Mouse (Mus musculus) cerebellum, adult 18-20 months (tissue): ENCODE measurements around the gene Trp53rkb.

Experiments used
- DNase-seq, 2 experiments: peaks; one replicate each; pipeline ENCODE4 v3.0.0; 2021

Trp53rkb gene

DNA sequence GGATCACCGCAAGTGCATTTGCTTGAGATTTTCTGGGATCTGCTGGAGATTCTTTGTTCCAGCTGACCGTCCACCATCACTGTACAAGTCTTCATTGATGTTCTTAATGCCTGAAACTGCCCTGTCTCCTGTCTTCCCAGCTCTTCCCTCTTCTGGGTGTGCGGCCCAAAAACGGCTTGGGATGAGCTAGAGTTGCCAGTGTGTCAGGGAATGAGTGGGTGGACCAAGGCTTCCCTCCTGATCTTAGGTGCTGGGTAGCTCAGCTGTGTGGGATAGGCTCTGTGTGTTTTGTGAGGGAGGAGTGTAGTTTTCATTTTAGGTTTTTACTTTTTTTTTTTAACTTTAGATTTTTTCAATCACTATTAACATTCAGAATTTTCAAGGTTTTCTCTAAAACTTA lies 42.5 kb downstream of the Trp53rkb start:
- DNase-seq: no peak

DNA sequence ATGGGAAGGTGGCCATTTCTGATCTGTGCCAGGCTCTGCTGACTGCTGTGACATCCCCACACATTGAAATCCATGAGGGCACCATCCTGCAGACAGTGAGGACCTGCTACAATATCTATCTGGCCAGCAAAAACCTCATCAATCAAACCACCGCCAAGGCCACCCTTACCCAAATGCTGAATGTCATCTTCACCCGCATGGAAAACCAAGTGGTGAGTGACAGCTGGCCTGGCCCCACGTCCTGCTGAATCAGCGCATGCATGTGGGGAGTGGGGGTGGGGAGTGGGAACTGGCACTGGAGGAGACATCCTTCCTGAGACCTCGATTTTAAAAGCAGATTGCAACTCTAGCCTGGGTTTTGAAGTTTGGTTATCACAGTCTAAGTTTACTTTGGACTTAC lies 43.2 kb downstream of the Trp53rkb start:
- DNase-seq: no peak

DNA sequence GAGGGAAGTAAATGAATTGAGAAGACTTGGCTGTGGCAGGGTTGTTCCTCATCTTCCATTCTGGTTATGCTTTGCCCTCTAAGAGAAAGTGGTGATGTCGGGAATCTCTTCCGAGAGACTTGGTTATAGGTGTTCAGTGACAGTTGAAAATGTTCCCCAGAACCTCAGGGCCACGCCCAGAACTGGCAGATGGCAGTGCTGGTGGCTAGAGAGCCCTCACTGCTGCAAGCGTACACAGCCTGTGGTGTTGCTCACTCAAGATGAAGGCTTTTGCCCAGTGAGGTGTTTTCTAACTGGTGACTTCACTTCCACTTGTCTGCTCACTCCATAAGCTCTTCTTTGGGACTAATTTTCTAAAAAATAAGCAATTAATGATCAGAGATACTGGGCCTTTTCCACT lies 49.5 kb downstream of the Trp53rkb start:
- DNase-seq: no peak
